ENCODE assay signal across 7 mouse cellular contexts in genomic region chr9:65345854-65346475, GRCm38 (mm10). TPM values are rescaled to one million over a fixed set of nuclear protein-coding genes. Genes with fewer than 3 reads are reported as not detected.
A peak's percentile ranks its signal among the peaks of the same experiment; 100 is the strongest.
DNase-seq lines count a peak whose midpoint lies in the region; ATAC-seq lines count a peak whose summit lies in the region.

Gene Pdcd7, plus strand, starts transcription at chr9:65346104.

- no peaks in the 10 kb centered on the region for H3K27me3 ChIP-seq in intestine, embryonic 15.5 days (replicated peaks)
- no peaks in the 10 kb centered on the region for H3K27me3 ChIP-seq in midbrain, embryonic 10.5 days (ENCODE audit: low read depth, poor library complexity, severe bottlenecking)

- peak within 1 kb of the TSS; percentile 77 for H3K4me2 ChIP-seq in intestine, embryonic 15.5 days (replicated peaks)

- H3K36me3 ChIP-seq in intestine, embryonic 15.5 days, result no peaks in the 10 kb centered on the region
- H3K36me3 ChIP-seq in midbrain, embryonic 10.5 days, result no peaks in the 10 kb centered on the region

- peak within 1 kb of the TSS; percentile 91 for H3K9ac ChIP-seq in intestine, embryonic 15.5 days

- DNase-seq in adrenal gland, adult 2 months, result peak; percentile 94
- peak; percentile 93 for DNase-seq in embryo, embryonic 11.5 days (ENCODE audit: low read depth, low spot score)
- DNase-seq in gastrocnemius, postnatal 36 days, result peak; percentile 92 to 93
- peak; percentile 98 to 99 for DNase-seq in left cerebral cortex, postnatal 25 days (ENCODE audit: low spot score in 2 of 2)
- DNase-seq in midbrain, embryonic 10.5 days (ENCODE audit: low spot score), result peak; percentile 96
- peak; percentile 94 for DNase-seq in right cerebral cortex, postnatal 4 days

- WGBS in intestine, embryonic 15.5 days, result under 1% methylated on average over 58 of the region's 59 CpGs
- under 1% methylated on average over 58 of the region's 59 CpGs for WGBS in midbrain, embryonic 10.5 days

- intact Hi-C loops in gastrocnemius, postnatal 36 days (cut with DNase I), result no loop called here
- intact Hi-C loops in left cerebral cortex, postnatal 25 days (cut with DNase I), result no loop called here

- peak within 1 kb of the TSS; percentile 98 for H3K4me3 ChIP-seq in intestine, embryonic 15.5 days (replicated peaks)
- peak within 1 kb of the TSS; percentile 100 for H3K4me3 ChIP-seq in midbrain, embryonic 10.5 days

- peak within 1 kb of the TSS; percentile 98 for H3K27ac ChIP-seq in intestine, embryonic 15.5 days
- H3K27ac ChIP-seq in midbrain, embryonic 10.5 days (replicated peaks), result peak within 1 kb of the TSS; percentile 92

- H3K9me3 ChIP-seq in intestine, embryonic 15.5 days, result no peaks in the 10 kb centered on the region
- peaks cover 4% of the 10 kb centered on the region; the same call in 1 of the 2 replicates for H3K9me3 ChIP-seq in midbrain, embryonic 10.5 days (replicated peaks)

- ATAC-seq in intestine, embryonic 15.5 days, result peak; percentile 95

- peaks cover 8% of the 10 kb centered on the region for H3K4me1 ChIP-seq in intestine, embryonic 15.5 days (replicated peaks)
- H3K4me1 ChIP-seq in midbrain, embryonic 10.5 days, result peaks cover 23% of the 10 kb centered on the region

RNA-seq across cellular contexts. Expression of gene Pdcd7, which starts in this region (rescaled TPM):
- 10 to 100 TPM; 14.2 to 16.8 TPM for total RNA-seq in adrenal gland, adult 2 months (2021)
- 22.7 and 31.9 TPM in 2 replicates for polyA plus RNA-seq in adrenal gland, adult 2 months (2012; rRNA removed)
- total RNA-seq in gastrocnemius, postnatal 36 days (2021), result 10 to 100 TPM; 10.3 to 12.6 TPM
- polyA plus RNA-seq in intestine, embryonic 15.5 days (2015; fragmentation: Nextera tagmentation; extraction: Ambion mirVana), result 8.7 TPM in 2 replicates
- 10 to 100 TPM; 28.0 to 29.1 TPM for total RNA-seq in left cerebral cortex, postnatal 25 days (2021)
- polyA plus RNA-seq in midbrain, embryonic 10.5 days (2016; fragmentation: Nextera tagmentation; extraction: Ambion mirVana), result 8.1 and 8.4 TPM in 2 replicates

Comparison
In these comparisons a context has a peak if more than half of its experiments do, and no peak if none do; other contexts are left out.
1. Peak in every context shown above with its lines: DNase-seq, ATAC-seq, H3K4me3 ChIP-seq and H3K27ac ChIP-seq.